Mouse (Mus musculus): Measurements from ENCODE around the gene Gm28635. TPM values are rescaled to one million over a fixed set of nuclear protein-coding genes. Genes with fewer than 3 reads are reported as not detected.

Gm28635 gene
- polyA plus RNA-seq, 1 experiment, result not detected

DNA sequence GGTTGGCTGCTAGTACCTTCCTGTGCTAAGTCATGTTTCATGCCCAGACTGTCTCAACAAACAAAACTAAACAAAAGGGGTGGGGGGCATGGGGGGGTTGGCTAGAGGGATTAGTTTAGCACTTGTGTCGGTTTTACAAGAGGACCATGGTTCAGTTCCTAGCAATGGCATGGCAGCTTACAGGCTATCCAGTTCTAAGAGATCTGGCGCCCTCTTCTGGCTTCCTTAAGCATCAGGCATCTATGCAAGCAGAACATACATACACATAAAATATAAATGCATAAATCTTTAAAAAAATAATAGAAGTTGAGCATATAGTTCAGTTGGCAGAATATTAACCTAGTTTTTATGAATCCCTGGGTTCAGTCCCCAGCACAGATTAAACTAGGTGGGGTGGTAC, 15.0 kb downstream of the Gm28635 start:
- H3K4me1 ChIP-seq (ENCODE audit: control insufficient read depth, insufficient read depth, insufficient read length, low read length), result no peaks in the 10 kb centered on the region
- H3K27ac ChIP-seq (replicated peaks; ENCODE audit: low read depth, low read length), result no peak overlapping the region
- H3K4me3 ChIP-seq (ENCODE audit: insufficient read depth, low read depth, low read length), result no peak overlapping the region

DNA sequence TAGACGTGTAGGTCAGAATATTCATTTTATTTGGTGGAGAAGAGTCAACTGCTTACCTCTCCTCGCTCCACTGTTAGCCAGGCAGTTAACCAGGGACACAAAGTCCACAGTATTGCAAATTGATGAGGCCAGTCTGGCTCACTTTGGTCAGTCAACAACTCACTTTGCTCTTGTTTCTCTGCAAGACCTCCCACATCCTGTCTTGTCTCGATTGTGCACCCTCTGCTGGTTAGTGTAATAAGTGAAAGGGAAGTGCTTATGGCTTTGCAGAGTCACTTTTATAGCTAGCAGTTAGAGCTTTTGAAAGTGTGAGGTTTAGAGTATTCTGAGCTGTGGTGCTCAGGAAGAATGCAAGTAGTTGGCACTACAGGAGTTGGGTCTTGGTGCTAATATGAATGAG, 17.6 kb downstream of the Gm28635 start:
- H3K27ac ChIP-seq (replicated peaks; ENCODE audit: low read depth, low read length), result no peak overlapping the region
- H3K4me3 ChIP-seq (ENCODE audit: insufficient read depth, low read depth, low read length), result no peak overlapping the region
- no peaks in the 10 kb centered on the region for H3K4me1 ChIP-seq (ENCODE audit: control insufficient read depth, insufficient read depth, insufficient read length, low read length)

- H3K4me3 ChIP-seq (ENCODE audit: insufficient read depth, low read depth, low read length), result no peak within 1 kb of the TSS
- H3K4me1 ChIP-seq (ENCODE audit: control insufficient read depth, insufficient read depth, insufficient read length, low read length), result no peaks in the 10 kb centered on the region
- no peak within 1 kb of the TSS for H3K27ac ChIP-seq (replicated peaks; ENCODE audit: low read depth, low read length)
Measured at GRCm38 (mm10) chr2:84658806-84659205, 19.0 kb downstream of the Gm28635 start, which contains the start of gene Btbd18. Gene Btbd18 (plus strand): TSS chr2:84659079.

- no peak overlapping the region for H3K4me3 ChIP-seq (ENCODE audit: insufficient read depth, low read depth, low read length)
- no peak overlapping the region for H3K27ac ChIP-seq (replicated peaks; ENCODE audit: low read depth, low read length)
- no peaks in the 10 kb centered on the region for H3K4me1 ChIP-seq (ENCODE audit: control insufficient read depth, insufficient read depth, insufficient read length, low read length)
Measured at GRCm38 (mm10) chr2:84655864-84656263, 22.0 kb downstream of the Gm28635 start.

DNA sequence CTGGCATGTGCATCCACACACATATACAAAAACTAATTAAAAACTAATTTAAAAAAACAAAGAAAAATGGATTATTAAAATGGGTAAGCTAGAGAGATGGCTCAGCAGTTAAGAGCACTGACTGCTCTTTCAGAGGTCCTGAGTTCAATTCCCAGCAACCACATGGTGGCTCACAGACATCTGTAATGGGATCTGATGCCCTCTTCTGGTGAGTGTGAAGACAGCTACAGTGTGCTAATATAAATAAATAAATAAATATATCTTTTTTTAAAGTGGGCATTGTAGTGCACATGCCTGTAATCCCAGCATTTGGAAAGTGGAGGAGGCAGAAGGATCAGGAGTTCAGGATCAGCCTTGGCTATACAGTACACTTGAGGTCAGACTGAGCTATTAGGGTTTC, 24.5 kb downstream of the Gm28635 start:
- Histone ChIP-seq H3K4me3 (ENCODE audit: insufficient read depth, low read depth, low read length) (no peak overlapping the region), H3K27ac (replicated peaks; ENCODE audit: low read depth, low read length) (no peak overlapping the region), H3K4me1 (ENCODE audit: control insufficient read depth, insufficient read depth, insufficient read length, low read length) (no peaks in the 10 kb centered on the region)

- Histone ChIP-seq H3K4me3 (ENCODE audit: insufficient read depth, low read depth, low read length) (peak within 1 kb of the TSS; percentile 91), H3K27ac (replicated peaks; ENCODE audit: low read depth, low read length) (peak within 1 kb of the TSS; percentile 99), H3K4me1 (ENCODE audit: control insufficient read depth, insufficient read depth, insufficient read length, low read length) (peaks cover 6% of the 10 kb centered on the region)
Measured at GRCm38 (mm10) chr2:84650464-84651195, 27.2 kb downstream of the Gm28635 start, which contains the start of gene Ctnnd1. Gene Ctnnd1 (minus strand): TSS chr2:84650765.

GRCm38 (mm10) chr2:84649674-84650073, 28.2 kb downstream of the Gm28635 start:
- H3K27ac ChIP-seq (replicated peaks; ENCODE audit: low read depth, low read length), result peak overlapping the region; percentile 94
- H3K4me3 ChIP-seq (ENCODE audit: insufficient read depth, low read depth, low read length), result peak overlapping the region; percentile 91
- H3K4me1 ChIP-seq (ENCODE audit: control insufficient read depth, insufficient read depth, insufficient read length, low read length), result peaks cover 6% of the 10 kb centered on the region

GRCm38 (mm10) chr2:84648369-84648768, 29.5 kb downstream of the Gm28635 start:
- peaks cover 10% of the 10 kb centered on the region for H3K4me1 ChIP-seq (ENCODE audit: control insufficient read depth, insufficient read depth, insufficient read length, low read length)
- no peak overlapping the region; the same call in 1 of the 2 replicates for H3K27ac ChIP-seq (replicated peaks; ENCODE audit: low read depth, low read length)
- peak overlapping the region; percentile 47 for H3K4me3 ChIP-seq (ENCODE audit: insufficient read depth, low read depth, low read length)

- H3K4me1 ChIP-seq (ENCODE audit: control insufficient read depth, insufficient read depth, insufficient read length, low read length), result peaks cover 14% of the 10 kb centered on the region
- peak overlapping the region; percentile 12 for H3K4me3 ChIP-seq (ENCODE audit: insufficient read depth, low read depth, low read length)
- peak overlapping the region; percentile 4; the same call in 1 of the 2 replicates for H3K27ac ChIP-seq (replicated peaks; ENCODE audit: low read depth, low read length)
Measured at GRCm38 (mm10) chr2:84647051-84647568, 30.7 kb downstream of the Gm28635 start.

DNA sequence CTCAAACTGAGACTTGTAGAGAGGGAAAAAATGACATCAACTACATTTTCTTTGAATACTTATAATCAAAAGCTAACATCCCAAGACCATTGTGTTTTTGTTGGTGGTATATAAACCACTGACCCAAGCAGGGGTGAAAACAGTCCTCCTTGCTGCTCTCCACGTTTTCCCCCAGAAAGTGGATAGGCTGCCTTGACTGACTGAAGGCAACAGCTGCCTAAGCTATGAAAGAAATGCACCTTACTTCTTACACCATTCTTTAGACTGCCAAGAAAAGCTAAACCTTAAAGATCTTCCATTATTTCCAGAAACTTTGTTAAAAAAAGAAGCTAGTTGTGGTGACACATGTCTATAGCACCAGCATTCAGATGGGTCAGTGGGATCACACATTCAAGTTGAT, 31.7 kb downstream of the Gm28635 start:
- H3K27ac ChIP-seq (replicated peaks; ENCODE audit: low read depth, low read length), result 0 out of 2 replicates have a peak overlapping the region, but pooled peaks have one; percentile 2
- H3K4me3 ChIP-seq (ENCODE audit: insufficient read depth, low read depth, low read length), result no peak overlapping the region
- peaks cover 14% of the 10 kb centered on the region for H3K4me1 ChIP-seq (ENCODE audit: control insufficient read depth, insufficient read depth, insufficient read length, low read length)

- Histone ChIP-seq H3K27ac (replicated peaks; ENCODE audit: low read depth, low read length) (no peak overlapping the region; the same call in 1 of the 2 replicates), H3K4me1 (ENCODE audit: control insufficient read depth, insufficient read depth, insufficient read length, low read length) (peaks cover 28% of the 10 kb centered on the region), H3K4me3 (ENCODE audit: insufficient read depth, low read depth, low read length) (no peak overlapping the region)
Measured at GRCm38 (mm10) chr2:84640833-84641232, 37.0 kb downstream of the Gm28635 start.

DNA sequence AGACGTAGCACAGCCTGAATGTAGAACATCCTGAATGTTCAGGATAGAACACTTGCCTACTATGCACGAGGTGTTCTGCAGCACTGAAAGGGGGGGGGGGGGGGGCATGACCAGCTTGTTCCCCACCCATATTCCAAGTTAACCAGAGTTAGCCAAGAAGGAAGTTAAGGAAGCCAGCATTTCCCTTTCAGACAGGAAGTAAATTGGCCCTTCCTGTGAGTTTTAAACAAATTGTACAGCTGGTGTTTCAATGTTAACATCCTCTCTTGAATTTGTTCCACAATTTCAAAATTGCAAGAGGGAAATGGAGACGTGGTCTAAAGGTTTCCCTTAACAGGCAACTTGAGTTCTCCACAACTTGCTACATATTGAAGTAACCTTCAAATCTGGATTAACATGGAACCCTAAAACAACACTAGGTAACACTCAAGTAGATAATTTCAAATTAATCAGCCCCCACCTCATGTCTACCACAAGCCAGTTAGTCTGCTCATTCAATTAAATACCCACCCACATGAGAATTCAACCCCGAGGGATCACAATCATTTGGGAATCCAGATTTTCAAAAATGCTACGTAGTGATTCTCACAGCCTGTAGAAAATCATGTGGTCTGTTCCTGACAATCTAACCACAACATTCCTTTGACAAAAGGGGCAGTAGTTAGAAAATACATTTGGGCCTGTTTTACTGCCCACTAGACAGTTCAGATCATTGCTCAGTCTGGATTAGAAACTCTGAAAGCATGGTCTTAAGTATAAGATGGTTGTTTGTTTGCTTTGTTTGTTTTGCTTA, 39.2 kb downstream of the Gm28635 start:
- Histone ChIP-seq H3K27ac (replicated peaks; ENCODE audit: low read depth, low read length) (peak overlapping the region; percentile 86), H3K4me3 (ENCODE audit: insufficient read depth, low read depth, low read length) (no peak overlapping the region), H3K4me1 (ENCODE audit: control insufficient read depth, insufficient read depth, insufficient read length, low read length) (peaks cover 34% of the 10 kb centered on the region)

GRCm38 (mm10) chr2:84637452-84638165, 40.2 kb downstream of the Gm28635 start:
- Histone ChIP-seq H3K27ac (replicated peaks; ENCODE audit: low read depth, low read length) (peak overlapping the region; percentile 86), H3K4me3 (ENCODE audit: insufficient read depth, low read depth, low read length) (peak overlapping the region; percentile 10; the same call in 1 of the 2 replicates), H3K4me1 (ENCODE audit: control insufficient read depth, insufficient read depth, insufficient read length, low read length) (peaks cover 36% of the 10 kb centered on the region)

- Histone ChIP-seq H3K4me1 (ENCODE audit: control insufficient read depth, insufficient read depth, insufficient read length, low read length) (peaks cover 46% of the 10 kb centered on the region), H3K4me3 (ENCODE audit: insufficient read depth, low read depth, low read length) (peak overlapping the region; percentile 42), H3K27ac (replicated peaks; ENCODE audit: low read depth, low read length) (peak overlapping the region; percentile 96)
Measured at GRCm38 (mm10) chr2:84636231-84636741, 41.6 kb downstream of the Gm28635 start.
